Mouse (Mus musculus) heart, adult 2 months (tissue): ENCODE measurements at regions not wholly inside any gene's neighbourhood (a gene's known extent, or its start where the extent isn't known, plus 50 kb on each side); places are given as distances from the start of the nearest gene placed in this dataset.

Experiments
- CTCF ChIP-seq: fragments of 200-600 bp; IDR thresholded peaks from 2 replicates; pipeline ENCODE4 v1.8.1; 2022; ENCODE audit warnings: antibody characterized with exemption, mild to moderate bottlenecking, moderate library complexity
- POLR2A ChIP-seq: fragments of 200-500 bp; IDR thresholded peaks from 2 replicates; pipeline ENCODE4 v1.6.1; 2011; ENCODE audit warnings: mild to moderate bottlenecking, low read depth, low read length, control low read depth; ENCODE audit not compliant: insufficient read depth

DNA sequence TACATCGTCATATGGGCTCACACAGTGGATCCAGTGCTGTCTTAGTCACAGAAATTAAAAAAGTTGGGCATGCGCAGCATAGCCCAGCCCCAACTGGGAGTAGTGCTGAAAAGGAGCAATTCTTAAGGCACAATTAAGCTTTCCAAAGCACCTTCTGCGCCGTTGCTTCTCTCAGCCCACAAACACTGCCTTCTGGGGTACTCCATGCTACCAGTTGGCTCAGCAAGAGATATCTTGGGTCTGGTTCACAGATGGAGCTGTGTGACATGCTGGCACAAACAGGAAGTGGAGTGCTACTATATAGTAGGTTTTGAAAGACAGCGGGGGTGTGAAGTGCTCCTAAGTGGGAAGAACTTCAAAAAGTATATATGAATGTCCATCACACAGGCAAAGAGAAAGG lies 185.0 kb upstream of the Gcfc2 start:
- TF ChIP-seq POLR2A (no peak), CTCF (no peak)
